Mouse (Mus musculus): ENCODE measurements around the gene Chrm3. TPM values are rescaled to one million over a fixed set of nuclear protein-coding genes. Genes with fewer than 3 reads are reported as not detected.

The Chrm3 gene
- polyA plus RNA-seq, 1 experiment from 2014 or later = 1.3 TPM

GRCm38 (mm10) chr13:10062681-10063080 is 298.0 kb downstream of the Chrm3 start:
- H3K36me3 ChIP-seq = no peaks in the 10 kb centered on the region
- WGBS = 81% methylated on average over 5 of the region's 5 CpGs
- H3K4me1 ChIP-seq = no peaks in the 10 kb centered on the region
- ATAC-seq (ENCODE audit: insufficient number of reproducible peaks, insufficient read depth, low FRiP score, low TSS enrichment, low read depth) = no peak
- H3K9ac ChIP-seq = no peak overlapping the region
- no peaks in the 10 kb centered on the region for H3K9me3 ChIP-seq
- H3K27me3 ChIP-seq = no peaks in the 10 kb centered on the region
- H3K4me3 ChIP-seq = no peak overlapping the region
- no peak overlapping the region for H3K4me2 ChIP-seq
- no peak overlapping the region for H3K27ac ChIP-seq

GRCm38 (mm10) chr13:10058993-10059392 is 301.7 kb downstream of the Chrm3 start:
- Histone ChIP-seq H3K9ac (no peak overlapping the region), H3K4me2 (no peak overlapping the region), H3K36me3 (no peaks in the 10 kb centered on the region), H3K27ac (no peak overlapping the region), H3K4me3 (no peak overlapping the region), H3K4me1 (no peaks in the 10 kb centered on the region), H3K9me3 (peaks cover 3% of the 10 kb centered on the region; the same call in 1 of the 2 replicates), H3K27me3 (no peaks in the 10 kb centered on the region)
- WGBS = 66% methylated on average over 1 of the region's 1 CpGs
- no peak for ATAC-seq (ENCODE audit: insufficient number of reproducible peaks, insufficient read depth, low FRiP score, low TSS enrichment, low read depth)

- Histone ChIP-seq H3K4me1 (no peaks in the 10 kb centered on the region), H3K9ac (no peak overlapping the region), H3K27me3 (no peaks in the 10 kb centered on the region), H3K4me2 (no peak overlapping the region), H3K4me3 (no peak overlapping the region), H3K27ac (no peak overlapping the region), H3K9me3 (peaks cover 3% of the 10 kb centered on the region; the same call in 1 of the 2 replicates), H3K36me3 (no peaks in the 10 kb centered on the region)
- 58% methylated on average over 2 of the region's 2 CpGs for WGBS
- ATAC-seq (ENCODE audit: insufficient number of reproducible peaks, insufficient read depth, low FRiP score, low TSS enrichment, low read depth) = no peak
Observed at GRCm38 (mm10) chr13:10057644-10058198, 302.9 kb downstream of the Chrm3 start.

DNA sequence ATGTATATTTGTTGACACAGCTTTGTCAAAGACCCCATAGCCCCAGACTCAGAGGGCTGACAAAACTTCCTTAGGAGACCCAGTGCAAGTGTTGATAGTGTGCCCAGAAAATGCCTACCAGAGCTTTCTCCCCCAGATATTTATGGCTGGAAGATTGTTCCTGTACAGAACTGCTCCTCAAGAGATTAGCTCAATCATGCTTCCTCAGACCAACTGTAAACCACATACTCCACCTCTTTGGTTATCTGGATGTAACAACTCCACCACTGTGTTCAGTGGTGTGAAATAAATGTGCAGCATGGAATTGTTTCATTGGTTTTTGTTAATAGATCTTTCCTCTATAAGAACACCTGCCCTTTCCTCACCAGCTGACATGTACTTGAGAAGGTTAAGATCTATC is 306.6 kb downstream of the Chrm3 start:
- peaks cover 3% of the 10 kb centered on the region; the same call in 1 of the 2 replicates for H3K9me3 ChIP-seq
- no peak overlapping the region for H3K4me2 ChIP-seq
- no peaks in the 10 kb centered on the region for H3K36me3 ChIP-seq
- H3K4me1 ChIP-seq = no peaks in the 10 kb centered on the region
- no peaks in the 10 kb centered on the region for H3K27me3 ChIP-seq
- H3K9ac ChIP-seq = no peak overlapping the region
- no peak overlapping the region for H3K27ac ChIP-seq
- no peak for ATAC-seq (ENCODE audit: insufficient number of reproducible peaks, insufficient read depth, low FRiP score, low TSS enrichment, low read depth)
- H3K4me3 ChIP-seq = no peak overlapping the region

- 88% methylated on average over 8 of the region's 8 CpGs for WGBS
- Histone ChIP-seq H3K27ac (no peak overlapping the region), H3K9ac (no peak overlapping the region), H3K4me1 (no peaks in the 10 kb centered on the region), H3K4me3 (no peak overlapping the region), H3K27me3 (no peaks in the 10 kb centered on the region), H3K9me3 (peaks cover 3% of the 10 kb centered on the region; the same call in 1 of the 2 replicates), H3K36me3 (no peaks in the 10 kb centered on the region), H3K4me2 (no peak overlapping the region)
- ATAC-seq (ENCODE audit: insufficient number of reproducible peaks, insufficient read depth, low FRiP score, low TSS enrichment, low read depth) = no peak
Observed at GRCm38 (mm10) chr13:10053301-10053889, 307.3 kb downstream of the Chrm3 start.

DNA sequence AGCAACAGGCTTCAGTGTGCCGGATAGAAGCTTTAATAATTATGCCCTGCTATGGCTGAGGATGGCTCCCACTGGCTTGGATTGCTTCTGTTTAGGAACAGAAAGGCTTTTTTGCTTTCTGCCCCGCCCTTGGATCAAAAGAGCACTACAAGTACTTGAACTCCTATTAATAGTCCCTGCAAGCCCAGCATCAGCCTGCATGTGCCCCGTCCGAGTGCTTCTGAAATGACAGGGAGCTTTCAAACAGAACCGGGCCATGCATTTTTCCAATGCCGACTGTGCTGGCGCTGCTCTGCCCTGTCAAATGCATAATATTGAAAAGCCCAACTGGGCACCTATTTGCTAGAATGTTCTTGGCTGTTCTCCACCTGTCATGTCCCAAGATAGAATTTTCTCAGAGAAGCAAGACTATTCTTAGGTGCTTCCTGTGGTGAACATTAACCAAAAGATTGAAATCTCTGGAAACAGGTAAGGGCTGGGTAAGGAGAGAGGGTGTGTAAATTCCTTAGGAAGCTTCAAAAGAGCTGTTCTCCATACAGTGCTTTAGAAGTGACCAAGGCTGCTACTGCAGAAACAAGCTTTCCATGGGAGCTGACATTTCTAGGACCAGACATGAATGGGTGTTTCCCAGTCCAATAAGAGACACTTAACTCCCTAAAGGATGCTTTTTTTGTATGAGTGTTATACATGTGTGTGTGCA is 314.8 kb downstream of the Chrm3 start:
- WGBS = 80% methylated on average over 7 of the region's 7 CpGs
- no peak for ATAC-seq (ENCODE audit: insufficient number of reproducible peaks, insufficient read depth, low FRiP score, low TSS enrichment, low read depth)

DNA sequence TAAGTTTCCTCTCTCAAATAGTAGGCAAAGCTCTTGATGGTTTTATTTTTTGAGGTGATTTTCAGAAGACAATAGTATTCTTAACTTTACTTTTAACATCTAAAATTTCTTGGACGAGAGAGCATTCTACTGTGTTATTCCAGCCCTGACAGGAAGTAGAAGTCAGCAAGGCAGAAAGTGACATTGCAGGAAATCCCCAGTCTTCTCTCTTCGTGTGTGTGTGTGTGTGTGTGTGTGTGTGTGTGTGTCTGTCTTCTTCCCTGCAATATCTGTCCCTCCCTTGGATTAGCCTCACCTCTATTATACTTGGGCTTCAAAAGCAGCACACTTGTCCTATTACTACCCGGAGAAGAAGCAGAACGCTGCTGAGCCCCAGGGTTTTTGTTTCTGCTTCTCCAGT is 316.6 kb downstream of the Chrm3 start:
- Histone ChIP-seq H3K9me3 (no peaks in the 10 kb centered on the region), H3K27ac (no peak overlapping the region), H3K4me2 (no peak overlapping the region), H3K36me3 (no peaks in the 10 kb centered on the region), H3K4me1 (no peaks in the 10 kb centered on the region), H3K9ac (no peak overlapping the region), H3K27me3 (no peaks in the 10 kb centered on the region), H3K4me3 (no peak overlapping the region)
- ATAC-seq (ENCODE audit: insufficient number of reproducible peaks, insufficient read depth, low FRiP score, low TSS enrichment, low read depth) = no peak
- WGBS = 58% methylated on average over 4 of the region's 4 CpGs

More for the DNA sequence above, 314.8 kb downstream of the Chrm3 start:
- H3K27ac ChIP-seq = no peak overlapping the region
- H3K9ac ChIP-seq = no peak overlapping the region
- H3K4me1 ChIP-seq = no peaks in the 10 kb centered on the region
- no peaks in the 10 kb centered on the region for H3K27me3 ChIP-seq
- no peaks in the 10 kb centered on the region for H3K9me3 ChIP-seq
- no peaks in the 10 kb centered on the region for H3K36me3 ChIP-seq
- H3K4me2 ChIP-seq = no peak overlapping the region
- no peak overlapping the region for H3K4me3 ChIP-seq

DNA sequence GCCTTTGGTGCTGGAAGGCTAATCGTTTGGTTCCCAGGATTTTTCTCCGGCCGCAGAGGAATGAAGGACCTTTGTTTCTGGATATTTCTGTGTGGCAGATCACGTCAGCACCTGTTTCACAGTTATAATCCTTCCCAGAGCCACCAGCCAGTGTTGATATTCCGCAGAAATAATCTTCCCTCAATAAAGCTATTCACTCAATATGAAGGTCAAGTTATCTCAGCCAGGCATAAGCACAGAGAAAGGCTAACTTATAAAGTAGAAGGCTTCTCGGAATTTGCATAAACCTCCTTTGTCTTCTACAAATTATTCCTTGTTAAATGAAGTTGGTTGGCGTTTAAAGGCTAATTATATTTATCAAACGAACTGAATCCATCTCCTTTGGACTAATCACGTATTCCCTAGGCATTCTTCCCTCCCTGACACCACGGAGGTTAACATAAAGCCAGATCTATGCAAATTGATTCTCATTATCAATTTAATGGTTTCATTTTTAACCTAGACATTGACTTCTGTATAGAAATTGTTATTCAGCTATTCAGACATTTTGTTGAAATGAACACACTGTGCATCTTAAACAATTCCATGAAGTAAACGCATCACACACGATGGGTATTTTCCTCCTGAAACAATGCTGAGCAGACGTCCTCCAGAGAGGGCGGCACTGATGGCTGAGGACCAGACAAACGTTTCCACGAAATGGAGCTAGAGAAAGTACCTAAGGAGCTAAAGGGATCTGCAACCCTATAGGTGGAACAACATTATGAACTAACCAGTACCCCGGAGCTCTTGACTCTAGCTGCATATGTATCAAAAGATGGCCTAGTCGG is 326.9 kb downstream of the Chrm3 start:
- ATAC-seq (ENCODE audit: insufficient number of reproducible peaks, insufficient read depth, low FRiP score, low TSS enrichment, low read depth) = no peak
- H3K27me3 ChIP-seq = no peaks in the 10 kb centered on the region
- H3K4me2 ChIP-seq = no peak overlapping the region
- WGBS = 80% methylated on average over 18 of the region's 18 CpGs
- no peaks in the 10 kb centered on the region for H3K4me1 ChIP-seq
- H3K36me3 ChIP-seq = no peaks in the 10 kb centered on the region
- H3K9ac ChIP-seq = no peak overlapping the region
- no peak overlapping the region for H3K4me3 ChIP-seq
- H3K27ac ChIP-seq = no peak overlapping the region
- H3K9me3 ChIP-seq = no peaks in the 10 kb centered on the region

DNA sequence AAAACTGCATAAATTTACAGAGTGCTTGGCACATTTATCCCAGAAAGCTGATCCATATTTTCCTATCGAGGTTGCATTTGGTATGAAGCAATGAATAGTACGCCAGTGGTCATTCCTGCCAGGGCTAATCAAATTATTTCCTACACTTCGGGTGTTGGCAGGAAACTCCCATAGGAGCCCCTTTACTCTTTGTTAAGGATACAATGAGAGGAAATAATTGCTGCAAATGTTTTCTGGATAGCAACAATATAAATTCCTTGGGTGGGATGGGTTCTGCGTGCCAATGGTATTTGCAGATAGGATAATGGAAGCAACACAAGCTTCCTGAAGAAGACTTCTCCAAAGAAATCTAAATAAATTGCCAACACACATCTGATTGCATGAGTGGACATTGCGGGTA is 329.1 kb downstream of the Chrm3 start:
- no peak overlapping the region for H3K9ac ChIP-seq
- H3K27ac ChIP-seq = no peak overlapping the region
- no peaks in the 10 kb centered on the region for H3K9me3 ChIP-seq
- no peak overlapping the region for H3K4me2 ChIP-seq
- H3K4me1 ChIP-seq = no peaks in the 10 kb centered on the region
- H3K36me3 ChIP-seq = no peaks in the 10 kb centered on the region
- 74% methylated on average over 5 of the region's 5 CpGs for WGBS
- no peaks in the 10 kb centered on the region for H3K27me3 ChIP-seq
- H3K4me3 ChIP-seq = no peak overlapping the region
- ATAC-seq (ENCODE audit: insufficient number of reproducible peaks, insufficient read depth, low FRiP score, low TSS enrichment, low read depth) = no peak

GRCm38 (mm10) chr13:10029944-10030343 is 330.7 kb downstream of the Chrm3 start:
- Histone ChIP-seq H3K9me3 (no peaks in the 10 kb centered on the region), H3K27ac (no peak overlapping the region), H3K4me3 (no peak overlapping the region), H3K9ac (no peak overlapping the region), H3K4me2 (no peak overlapping the region), H3K27me3 (no peaks in the 10 kb centered on the region), H3K36me3 (no peaks in the 10 kb centered on the region), H3K4me1 (no peaks in the 10 kb centered on the region)
- 82% methylated on average over 6 of the region's 6 CpGs for whole genome bisulfite sequencing
- ATAC-seq (ENCODE audit: insufficient number of reproducible peaks, insufficient read depth, low FRiP score, low TSS enrichment, low read depth) = no peak

- ATAC-seq (ENCODE audit: insufficient number of reproducible peaks, insufficient read depth, low FRiP score, low TSS enrichment, low read depth) = no peak
- Histone ChIP-seq H3K9ac (no peak overlapping the region), H3K4me1 (no peaks in the 10 kb centered on the region), H3K4me3 (no peak overlapping the region), H3K27me3 (no peaks in the 10 kb centered on the region), H3K36me3 (no peaks in the 10 kb centered on the region), H3K9me3 (no peaks in the 10 kb centered on the region), H3K27ac (no peak overlapping the region), H3K4me2 (no peak overlapping the region)
- 80% methylated on average over 3 of the region's 3 CpGs for WGBS
Observed at GRCm38 (mm10) chr13:10025134-10025533, 335.5 kb downstream of the Chrm3 start.
